Mouse (Mus musculus): ENCODE measurements around the gene Tet3.

GRCm38 (mm10) chr6:83316022-83316421 lies 142.9 kb downstream of the Tet3 start:
- TF ChIP-seq CTCF (IDR thresholded peaks at IDR 0.05; ENCODE audit: borderline replicate concordance, control insufficient read depth, extremely low read depth, insufficient read depth, low read length, poor library complexity) (no peak), POLR2A (IDR thresholded peaks at IDR 0.05; ENCODE audit: control insufficient read depth, extremely low read depth, insufficient read depth, low read length, poor library complexity) (no peak)

All from thymus, adult 2 months (tissue).